Mouse (Mus musculus) kidney, adult 11 months (tissue): ENCODE results near the gene Il4ra.

Source experiments
- DNase-seq: peaks from one replicate; pipeline ENCODE4 v3.0.0; 2022

The Il4ra gene

GRCm38 (mm10) chr7:125574832-125575231 lies 22.9 kb downstream of the Il4ra start:
- DNase-seq, result no peak

- DNase-seq, result no peak
Measured at GRCm38 (mm10) chr7:125575738-125576540, 24.0 kb downstream of the Il4ra start.

GRCm38 (mm10) chr7:125576982-125577381 lies 25.1 kb downstream of the Il4ra start:
- DNase-seq, result peak; percentile 75

DNA sequence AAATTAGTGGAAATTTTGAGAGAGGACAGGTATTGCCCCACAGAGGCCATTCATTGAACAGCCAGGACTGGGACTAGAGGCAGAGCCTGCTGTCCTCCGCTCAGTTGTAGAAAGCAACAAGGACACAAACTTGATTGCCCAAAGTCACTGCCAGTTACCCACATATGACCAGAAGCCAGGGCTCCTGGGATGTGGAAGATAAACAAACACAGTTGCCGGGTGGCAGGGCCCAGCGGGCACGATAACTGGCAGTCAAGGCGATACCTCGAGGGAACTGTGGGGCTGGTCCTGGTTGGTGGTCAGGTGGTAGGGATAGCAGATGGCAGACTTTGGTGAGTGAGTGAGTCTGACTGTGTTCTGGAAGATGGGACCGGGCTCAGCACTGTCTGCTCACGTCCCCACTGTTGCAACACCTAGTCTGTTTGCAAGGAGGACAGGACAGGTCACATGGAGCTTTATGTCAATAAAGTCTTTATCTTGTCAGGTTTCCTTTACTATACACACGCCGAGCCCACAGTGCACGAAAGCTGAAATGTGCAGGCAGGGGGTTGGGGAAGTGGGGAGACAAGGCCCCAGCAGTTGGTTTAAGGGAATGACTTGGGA lies 25.7 kb downstream of the Il4ra start:
- DNase-seq, result no peak

DNA sequence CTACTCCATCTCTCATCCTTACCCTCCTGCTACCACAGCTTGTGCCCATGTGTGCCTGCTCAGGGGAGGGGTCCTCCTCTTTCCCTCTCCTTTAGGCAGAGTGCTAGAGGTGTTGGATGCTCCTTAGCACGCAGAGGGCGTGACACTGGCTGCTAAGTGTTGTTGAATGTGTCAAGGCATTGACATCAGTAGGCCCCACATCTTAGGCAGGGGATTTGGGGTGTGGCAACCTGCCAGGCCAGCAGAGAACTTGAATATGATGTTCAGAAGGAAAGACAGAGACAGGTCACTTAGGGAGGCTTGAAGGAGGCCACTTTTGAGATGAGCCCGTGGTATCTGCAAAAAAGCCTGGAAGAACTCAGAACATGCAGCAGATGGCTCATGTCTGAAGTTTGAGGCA lies 26.2 kb downstream of the Il4ra start:
- no peak for DNase-seq

DNA sequence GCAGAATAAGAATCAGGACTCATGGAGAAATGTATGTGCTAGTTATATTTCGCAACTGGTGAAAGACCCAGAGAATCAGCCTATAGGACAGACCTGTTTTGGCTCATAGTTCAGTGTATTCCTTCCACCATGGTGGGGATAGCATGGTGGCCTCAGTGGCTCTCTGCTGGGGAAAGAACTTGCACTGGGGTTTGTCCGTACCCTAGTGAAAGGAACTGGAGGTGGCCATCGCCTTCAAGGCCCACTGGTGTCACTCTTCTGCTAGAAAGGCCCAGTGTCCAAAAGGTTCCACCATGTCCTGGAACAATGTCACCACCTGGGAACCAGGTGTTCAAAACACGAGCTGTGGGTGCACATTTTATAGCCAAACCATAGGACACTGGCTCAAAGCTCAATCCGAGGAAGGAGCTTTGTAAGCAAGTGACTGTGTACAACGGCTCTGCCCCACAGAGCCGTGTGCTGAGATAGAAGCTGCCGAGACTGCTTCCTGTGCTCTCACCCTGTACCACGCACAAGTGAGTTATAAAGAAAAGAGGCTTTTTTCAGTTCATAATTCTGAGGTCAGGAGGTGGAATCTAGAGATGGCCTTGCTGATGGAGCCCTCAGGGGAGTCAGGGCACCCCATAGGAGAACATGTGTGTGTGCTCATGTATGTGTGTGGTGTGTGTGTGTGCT lies 27.8 kb downstream of the Il4ra start:
- no peak for DNase-seq

GRCm38 (mm10) chr7:125580220-125580549 lies 28.3 kb downstream of the Il4ra start:
- no peak for DNase-seq

GRCm38 (mm10) chr7:125580625-125581316 lies 28.9 kb downstream of the Il4ra start:
- no peak for DNase-seq

DNA sequence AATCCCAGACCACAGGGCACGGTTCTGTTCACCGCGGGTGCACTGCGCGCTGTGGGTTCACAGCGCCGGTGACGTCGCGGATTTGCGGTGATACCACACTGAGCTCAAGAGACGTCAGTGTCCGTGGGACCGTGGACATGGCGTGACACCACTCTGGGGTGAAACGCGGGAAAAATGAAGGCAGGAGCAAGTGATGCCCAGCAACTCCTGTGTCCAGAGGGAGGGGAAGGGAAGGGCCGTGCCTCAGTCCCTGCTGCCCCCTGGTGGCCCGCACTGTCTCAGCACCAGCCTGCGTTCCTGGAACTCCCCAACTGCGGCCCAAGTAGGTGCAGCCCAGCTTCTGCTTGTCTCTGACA lies 29.4 kb downstream of the Il4ra start:
- DNase-seq, result peak; percentile 73

DNA sequence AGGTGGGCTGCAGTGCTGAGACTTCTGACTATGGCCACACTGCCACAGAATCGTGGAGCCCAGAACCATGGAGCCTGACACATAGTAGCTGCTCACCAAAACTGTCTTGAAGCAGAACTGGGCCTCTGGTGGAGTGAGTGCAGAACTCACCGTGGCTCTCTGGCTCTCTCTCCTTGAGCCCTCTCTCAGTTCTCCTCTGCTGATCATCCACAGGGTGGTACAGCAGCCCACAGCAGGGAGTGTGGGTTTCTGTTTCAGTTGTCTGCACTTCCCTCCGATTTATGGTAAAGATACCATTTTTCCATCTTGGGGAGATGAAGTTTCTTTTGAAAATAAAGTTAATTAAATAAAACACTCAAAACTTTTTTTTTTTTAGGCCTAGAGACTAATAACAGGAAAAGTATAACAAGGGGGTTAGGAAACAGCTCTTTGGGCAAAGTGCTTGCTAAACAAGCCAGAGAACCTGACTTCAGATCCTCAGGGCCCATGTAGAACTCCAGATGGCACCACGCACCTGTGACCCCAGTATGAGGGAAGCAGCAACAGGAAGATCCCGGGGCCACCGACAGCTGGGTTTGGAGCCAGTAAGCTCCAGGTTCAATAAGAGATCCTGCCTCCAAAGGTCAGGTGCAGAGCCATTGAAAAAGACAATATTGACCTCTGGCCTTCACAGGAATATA lies 31.5 kb downstream of the Il4ra start:
- no peak for DNase-seq

- DNase-seq, result no peak
Measured at GRCm38 (mm10) chr7:125584005-125584369, 32.1 kb downstream of the Il4ra start.

DNA sequence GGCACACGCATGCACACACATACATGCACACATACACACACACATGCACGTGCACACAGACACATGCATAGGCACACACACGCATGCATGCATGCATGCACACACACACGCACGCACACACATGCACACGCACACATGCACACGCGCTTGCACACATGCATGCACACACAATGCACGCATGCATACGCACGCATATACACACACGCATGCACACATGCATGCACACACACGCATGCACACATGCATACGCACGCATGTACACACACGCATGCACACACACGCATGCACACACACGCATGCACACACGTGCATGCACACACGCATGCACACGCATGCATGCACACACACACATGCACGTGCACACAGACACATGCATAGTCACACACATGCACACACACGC lies 34.4 kb downstream of the Il4ra start:
- no peak for DNase-seq

DNA sequence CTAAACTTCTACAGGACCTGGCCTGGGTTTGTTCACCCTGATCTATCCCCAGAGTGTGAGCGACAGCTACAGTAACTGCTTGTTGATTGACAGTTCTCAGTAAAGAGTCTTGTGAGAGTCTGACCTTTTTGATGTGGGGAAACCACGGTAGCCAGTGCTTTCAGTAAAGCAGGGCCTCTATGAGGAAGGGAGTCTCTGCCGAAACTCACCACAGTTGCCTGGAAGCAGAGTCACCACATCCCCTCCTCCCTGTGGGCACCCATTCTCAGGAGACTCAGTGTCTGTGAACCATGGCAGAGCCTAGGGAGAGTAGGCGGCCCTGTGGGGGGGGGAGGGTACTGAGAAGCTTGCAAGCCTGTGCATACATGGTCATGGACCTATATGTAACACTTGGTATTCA lies 36.8 kb downstream of the Il4ra start:
- no peak for DNase-seq

- DNase-seq, result no peak
Measured at GRCm38 (mm10) chr7:125589896-125590295, 38.0 kb downstream of the Il4ra start.

- DNase-seq, result no peak
Measured at GRCm38 (mm10) chr7:125593831-125594230, 41.9 kb downstream of the Il4ra start.

DNA sequence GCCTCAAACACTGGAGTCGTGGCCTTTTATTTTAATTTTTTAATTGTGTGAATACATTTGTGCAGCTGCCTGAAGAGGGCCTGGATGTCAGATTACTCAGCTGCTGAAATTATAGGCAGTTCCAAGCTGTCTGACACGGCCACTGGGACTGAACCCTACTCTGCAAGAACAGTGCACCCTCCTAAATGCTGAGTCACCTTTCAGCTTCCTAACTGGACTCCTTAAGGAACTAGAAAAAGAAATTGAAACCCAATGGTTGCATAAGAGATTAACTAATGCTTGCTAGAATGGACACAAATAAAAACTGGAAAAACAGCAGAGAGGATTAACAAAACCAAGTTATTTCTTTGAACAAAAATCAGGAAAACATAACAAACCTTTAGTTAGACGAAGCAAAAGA lies 44.5 kb downstream of the Il4ra start:
- DNase-seq, result no peak

DNA sequence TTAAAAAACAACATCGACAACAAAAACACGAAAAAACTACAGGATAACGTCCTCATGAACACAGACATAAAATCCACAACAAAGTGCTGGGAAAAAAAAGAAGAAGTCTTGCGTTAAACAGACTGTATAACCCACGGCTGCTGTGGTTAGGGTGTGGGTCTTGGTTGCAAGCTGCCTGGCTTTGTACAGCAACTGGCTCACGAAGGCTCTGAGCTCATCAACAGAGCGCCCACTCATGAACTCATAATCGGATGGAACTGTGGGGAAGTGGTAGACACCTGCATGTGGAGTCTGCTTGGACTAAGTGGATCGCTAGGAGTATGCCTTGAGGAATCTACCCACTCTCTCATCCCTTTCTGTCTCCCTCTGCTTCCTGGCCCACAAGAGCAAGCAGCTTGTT lies 45.2 kb downstream of the Il4ra start:
- no peak for DNase-seq

DNA sequence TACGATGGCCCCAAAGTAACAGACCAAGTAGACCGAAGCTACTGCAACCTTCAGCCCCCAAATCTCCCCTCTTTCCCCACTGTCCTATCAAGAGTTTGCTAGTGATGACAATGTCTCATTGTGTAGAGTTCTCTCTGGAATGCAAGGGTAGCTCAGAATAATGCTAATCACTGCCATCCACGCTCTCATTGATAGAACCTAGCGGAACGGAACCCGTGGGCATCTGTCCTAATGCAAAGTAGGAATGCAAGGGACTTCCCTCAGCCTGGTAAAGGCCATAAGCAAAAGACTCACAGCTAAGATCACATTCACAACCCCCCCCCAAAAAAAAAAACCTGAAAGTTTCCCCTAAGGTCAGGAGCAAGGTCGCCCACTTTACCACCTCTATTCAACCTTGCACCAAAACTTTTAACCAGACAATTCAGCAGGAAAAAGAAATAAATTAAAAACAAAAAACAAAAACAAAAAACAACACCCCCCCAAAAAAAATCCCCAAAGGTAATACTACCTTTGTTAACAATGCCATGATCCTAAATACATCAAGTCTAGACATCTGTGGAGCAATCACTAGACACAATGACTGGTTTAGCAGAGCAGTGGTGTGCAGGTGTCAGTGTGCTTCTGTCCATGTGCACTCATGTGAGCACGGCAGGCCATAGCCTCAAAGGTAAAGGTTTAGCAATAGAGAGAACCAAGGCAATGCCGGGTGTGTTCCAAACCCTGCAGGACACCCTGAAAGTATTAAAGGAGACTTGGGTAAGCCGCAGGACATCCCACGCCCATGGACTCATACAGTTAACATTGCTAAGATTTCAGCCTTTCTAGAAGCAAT lies 45.8 kb downstream of the Il4ra start:
- DNase-seq, result no peak

GRCm38 (mm10) chr7:125599373-125599973 lies 47.6 kb downstream of the Il4ra start:
- DNase-seq, result no peak

DNA sequence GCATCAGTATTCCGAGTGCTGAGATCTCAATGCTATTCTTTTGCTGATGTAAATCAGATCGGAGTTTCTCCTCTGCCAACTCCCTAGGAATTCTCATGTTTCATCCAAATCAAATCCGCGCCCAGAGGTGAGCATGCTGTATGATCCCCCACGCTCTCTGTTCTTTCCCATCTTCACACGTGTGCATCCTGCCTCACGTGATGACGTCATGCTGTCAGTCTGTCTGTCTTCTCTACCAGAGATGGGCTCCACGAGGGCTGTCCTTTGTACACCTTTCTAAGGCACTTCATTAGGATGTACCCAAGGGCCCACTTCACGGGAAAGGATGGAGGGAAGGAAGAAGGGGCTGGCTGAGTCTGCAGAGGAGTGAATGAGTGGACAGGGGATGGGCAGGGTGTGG lies 48.2 kb downstream of the Il4ra start:
- DNase-seq, result no peak

GRCm38 (mm10) chr7:125600612-125601279 lies 48.8 kb downstream of the Il4ra start:
- no peak for DNase-seq
